Mouse (Mus musculus) C2C12 (cell line): ENCODE results near the gene Dnajb9. TPM values are rescaled to one million over a fixed set of nuclear protein-coding genes. Genes with fewer than 3 reads are reported as not detected.

Source experiments
- H3K27me3 ChIP-seq: one replicate; pipeline ENCODE4 v1.6.1; 2011; ENCODE audit not compliant: control insufficient read depth, insufficient read depth, insufficient read length
- H3K36me3 ChIP-seq: one replicate; pipeline ENCODE4 v1.6.1; 2011; ENCODE audit not compliant: control insufficient read depth, insufficient read depth
- H3K4me3 ChIP-seq: one replicate; pipeline ENCODE4 v1.5.1; 2011; ENCODE audit warnings: mild to moderate bottlenecking, control low read depth; ENCODE audit not compliant: poor library complexity, insufficient read depth, severe bottlenecking
- H3K79me2 ChIP-seq: one replicate; pipeline ENCODE4 v1.6.1; 2011; ENCODE audit not compliant: control insufficient read depth, insufficient read depth
- H3K79me3 ChIP-seq: one replicate; pipeline ENCODE4 v1.6.1; 2011; ENCODE audit warnings: low read depth, control low read depth
- H3ac ChIP-seq: one replicate; pipeline ENCODE3; 2011; ENCODE audit warnings: low read depth; ENCODE audit not compliant: control insufficient read depth, insufficient read length
- CEBPB ChIP-seq: IDR thresholded peaks from one replicate; pipeline ENCODE4 v1.6.1; 2011; ENCODE audit warnings: low read depth, mild to moderate bottlenecking, control low read depth, moderate library complexity
- CTCF ChIP-seq: IDR thresholded peaks from one replicate; pipeline ENCODE4 v1.5.1; 2011; ENCODE audit not compliant: control insufficient read depth, insufficient read depth, insufficient read length
- FOSL1 ChIP-seq: IDR thresholded peaks from one replicate; pipeline ENCODE4 v1.8.0; 2011; ENCODE audit warnings: mild to moderate bottlenecking, low read length; ENCODE audit not compliant: poor library complexity, insufficient read depth, severe bottlenecking
- MAX ChIP-seq: IDR thresholded peaks from one replicate; pipeline ENCODE4 v1.6.1; 2011; ENCODE audit warnings: mild to moderate bottlenecking, control low read depth
- MYOD1 ChIP-seq: IDR thresholded peaks from one replicate; pipeline ENCODE4 v1.6.1; 2011; ENCODE audit warnings: low read depth; ENCODE audit not compliant: control insufficient read depth, insufficient read length
- MYOG ChIP-seq: IDR thresholded peaks from one replicate; pipeline ENCODE4 v1.6.1; 2011; ENCODE audit not compliant: control insufficient read depth, insufficient read length; ENCODE audit errors: extremely low read depth
- USF1 ChIP-seq: IDR thresholded peaks from one replicate; pipeline ENCODE4 v1.6.1; 2011; ENCODE audit warnings: low read depth, mild to moderate bottlenecking, control low read depth, moderate library complexity
- microRNA-seq: library from miRNA; unstranded; fragments of <30 nt; microRNA quantifications from one replicate; pipeline ENCODE4, GENCODE M21; 2019; ENCODE audit warnings: borderline microRNAs expressed
- polyA plus RNA-seq: library from polyadenylated mRNA; unstranded; fragments of >200 nt; fragmentation: generic; extraction: Trizol; gene quantifications from one replicate; pipeline ENCODE4 v1.2.1, GENCODE M21; 2012; ENCODE audit warnings: missing spikeins

Gene Dnajb9
- polyA plus RNA-seq, 1 experiment, result 4.0 TPM

GRCm38 (mm10) chr12:44197873-44198525 lies 12.1 kb downstream of the Dnajb9 start:
- TF ChIP-seq CTCF (no peak), FOSL1 (no peak), MYOG (no peak), MAX (no peak), MYOD1 (no peak), USF1 (no peak), CEBPB (no peak)
- Histone ChIP-seq H3K79me3 (no peaks in the 10 kb centered on the region), H3K4me3 (no peak overlapping the region), H3K36me3 (no peaks in the 10 kb centered on the region), H3ac (no peak overlapping the region), H3K79me2 (no peaks in the 10 kb centered on the region), H3K27me3 (no peaks in the 10 kb centered on the region)

DNA sequence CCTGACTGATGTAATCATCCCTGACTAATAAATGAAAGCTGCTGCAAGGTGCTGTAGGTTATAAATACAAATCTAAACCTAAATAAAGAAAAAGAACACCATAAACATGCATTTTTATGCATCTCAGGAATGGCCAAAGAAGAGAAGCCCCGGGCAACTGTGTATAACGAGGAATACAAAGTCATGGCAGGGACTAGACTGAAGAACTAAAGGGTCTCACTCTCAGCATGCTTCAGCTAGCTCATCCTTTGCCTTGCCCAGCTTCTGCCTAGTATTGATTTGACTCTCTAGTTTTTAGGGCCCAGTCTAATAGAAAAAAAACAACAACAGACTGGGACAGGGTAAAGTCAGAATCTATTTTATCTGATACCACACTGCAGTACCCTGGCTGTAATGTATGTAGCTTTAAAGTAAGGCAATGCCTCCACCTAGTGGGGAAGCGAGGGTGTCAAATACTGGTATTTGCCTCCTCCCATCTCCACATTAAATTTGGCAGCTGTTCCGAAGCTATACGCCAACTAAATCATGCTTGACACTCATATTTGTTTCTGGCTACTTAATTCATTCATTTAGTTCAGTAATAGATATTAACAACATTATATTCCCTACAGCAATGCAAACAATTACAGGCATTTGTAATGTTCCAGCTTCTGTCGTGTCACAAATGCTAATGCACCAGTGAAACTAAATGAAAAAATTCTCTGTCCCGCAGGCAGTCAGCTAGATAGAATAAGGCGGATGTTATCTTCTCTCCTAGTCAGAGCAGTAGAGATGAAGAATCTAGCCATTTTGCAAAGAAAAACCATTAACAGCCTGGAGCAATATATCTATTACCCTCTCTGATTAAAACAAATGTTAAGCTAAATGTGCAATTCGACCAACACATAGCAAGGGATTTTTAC lies 28.8 kb downstream of the Dnajb9 start:
- no peaks in the 10 kb centered on the region for H3K79me2 ChIP-seq
- peak; percentile 22 for TF ChIP-seq CTCF
- TF ChIP-seq USF1, result no peak
- H3K79me3 ChIP-seq, result no peaks in the 10 kb centered on the region
- H3K27me3 ChIP-seq, result no peaks in the 10 kb centered on the region
- H3K36me3 ChIP-seq, result no peaks in the 10 kb centered on the region
- no peak overlapping the region for H3K4me3 ChIP-seq
- no peak overlapping the region for H3ac ChIP-seq

GRCm38 (mm10) chr12:44177038-44177355 lies 33.1 kb downstream of the Dnajb9 start:
- H3K79me2 ChIP-seq, result no peaks in the 10 kb centered on the region
- no peaks in the 10 kb centered on the region for H3K79me3 ChIP-seq
- no peak overlapping the region for H3ac ChIP-seq
- TF ChIP-seq MAX (no peak), CTCF (no peak), FOSL1 (no peak), MYOD1 (no peak), USF1 (no peak), MYOG (no peak), CEBPB (no peak)
- H3K27me3 ChIP-seq, result no peaks in the 10 kb centered on the region
- no peaks in the 10 kb centered on the region for H3K36me3 ChIP-seq
- H3K4me3 ChIP-seq, result no peak overlapping the region

- Histone ChIP-seq H3K79me3 (no peaks in the 10 kb centered on the region), H3K27me3 (no peaks in the 10 kb centered on the region), H3ac (no peak overlapping the region), H3K4me3 (no peak overlapping the region), H3K79me2 (no peaks in the 10 kb centered on the region), H3K36me3 (no peaks in the 10 kb centered on the region)
- no peak for TF ChIP-seq MYOG
- no peak for TF ChIP-seq USF1
These were observed 33.6 kb downstream of the Dnajb9 start for GRCm38 (mm10) chr12:44176331-44177037.

GRCm38 (mm10) chr12:44166949-44167348 lies 43.2 kb downstream of the Dnajb9 start:
- Histone ChIP-seq H3ac (no peak overlapping the region), H3K36me3 (no peaks in the 10 kb centered on the region), H3K79me3 (no peaks in the 10 kb centered on the region), H3K79me2 (no peaks in the 10 kb centered on the region), H3K27me3 (no peaks in the 10 kb centered on the region), H3K4me3 (no peak overlapping the region)
- TF ChIP-seq CEBPB (no peak), MYOD1 (no peak)

GRCm38 (mm10) chr12:44159349-44159748 lies 50.8 kb downstream of the Dnajb9 start:
- H3K36me3 ChIP-seq, result no peaks in the 10 kb centered on the region
- H3K79me3 ChIP-seq, result no peaks in the 10 kb centered on the region
- no peaks in the 10 kb centered on the region for H3K27me3 ChIP-seq
- no peaks in the 10 kb centered on the region for H3K79me2 ChIP-seq
- TF ChIP-seq MYOG, result no peak
- H3K4me3 ChIP-seq, result no peak overlapping the region
- no peak overlapping the region for H3ac ChIP-seq

Small RNA genes within 50 kb of the gene (microRNA-seq; reads per million reads assigned to microRNA genes)
- gene Mir5627, result 0.52 reads per million, percentile 9 among the genes with 10 or more reads in this experiment

Other genes starting within 250 kb of the Dnajb9 start
- 4.6 TPM for gene Pnpla8, start 11.0 kb upstream of the Dnajb9 start, polyA plus RNA-seq
- 0.12 TPM for gene Nrcam, start 118.6 kb upstream of the Dnajb9 start, polyA plus RNA-seq